ENCODE assay signal across 8 mouse cellular contexts in genomic region chrX:20425839-20426449, GRCm38 (mm10). TPM values are rescaled to one million over a fixed set of nuclear protein-coding genes. Genes with fewer than 3 reads are reported as not detected.
A peak's percentile ranks its signal among the peaks of the same experiment; 100 is the strongest.
DNase-seq lines count a peak whose midpoint lies in the region; ATAC-seq and TF ChIP-seq lines count a peak whose summit lies in the region.

No protein-coding gene starts in this region.

- dilution Hi-C loops in CH12.LX (cut with MboI; ENCODE audit: extremely low pct_ligation_motif_present, extremely low pct_unique_long_range_greater_than_20kb, low sequenced_read_pairs) = no loop called here

- no peak for DNase-seq in CH12.LX (ENCODE audit: extremely low read depth)
- DNase-seq in adrenal gland, postnatal 10 days = peak; percentile 55
- DNase-seq in embryo, embryonic 9.5 days (ENCODE audit: extremely low spot score) = peak; percentile 48
- DNase-seq in lung, postnatal 14 days = peak; percentile 35
- DNase-seq in ovary, postnatal 14 days (ENCODE audit: low spot score) = peak; percentile 19
- peak; percentile 47 for DNase-seq in thymus, postnatal 4 days

- peak overlapping the region; percentile 67 to 81 (median 70) for H3K4me3 ChIP-seq in CH12.LX (replicated peaks in 1 of 3; ENCODE audit: low read depth in 2 of 3, low read length in 2 of 3, poor library complexity in 1 of 3)
- H3K4me3 ChIP-seq in heart, embryonic 13.5 days = peak overlapping the region; percentile 70
- H3K4me3 ChIP-seq in kidney, embryonic 16.5 days (ENCODE audit: low read length) = peak overlapping the region; percentile 65

- H3K27ac ChIP-seq in CH12.LX (ENCODE audit: insufficient read depth, low read depth) = peak overlapping the region; percentile 76
- peak overlapping the region; percentile 90 for H3K27ac ChIP-seq in heart, embryonic 13.5 days (replicated peaks)
- peak overlapping the region; percentile 87 for H3K27ac ChIP-seq in kidney, embryonic 16.5 days (ENCODE audit: low read length)

- H3K27me3 ChIP-seq in CH12.LX (replicated peaks) = no peaks in the 10 kb centered on the region
- H3K27me3 ChIP-seq in heart, embryonic 13.5 days (replicated peaks) = no peaks in the 10 kb centered on the region
- H3K27me3 ChIP-seq in kidney, embryonic 16.5 days (ENCODE audit: insufficient read depth, low read length) = no peaks in the 10 kb centered on the region

- no peak; the same call in 1 of the 2 replicates for TF ChIP-seq RAD21 in CH12.LX (IDR thresholded peaks at IDR 0.05; ENCODE audit: low read depth, low read length)

- peaks cover 7% of the 10 kb centered on the region; the same call in 1 of the 2 replicates for H3K79me2 ChIP-seq in CH12.LX (replicated peaks; ENCODE audit: control insufficient read depth, extremely low read depth, insufficient read depth, poor library complexity, severe bottlenecking)

- H3K36me3 ChIP-seq in CH12.LX (replicated peaks in 1 of 2; ENCODE audit: control insufficient read depth in 1 of 2, insufficient read depth in 1 of 2, low read length in 1 of 2) = peaks cover 4 to 5% of the 10 kb centered on the region in 2 experiments
- H3K36me3 ChIP-seq in heart, embryonic 13.5 days = peaks cover 12% of the 10 kb centered on the region
- no peaks in the 10 kb centered on the region for H3K36me3 ChIP-seq in kidney, embryonic 16.5 days (ENCODE audit: insufficient read depth, low read length)

- ATAC-seq in heart, embryonic 13.5 days (ENCODE audit: extremely low read depth, insufficient number of reproducible peaks, low FRiP score, low TSS enrichment) = peak; percentile 4; the same call in 1 of the 2 replicates
- peak; percentile 28 for ATAC-seq in kidney, embryonic 16.5 days (ENCODE audit: low FRiP score, low TSS enrichment)

- in situ Hi-C loops in CH12.LX (cut with MboI; ENCODE audit: low pct_ligation_motif_present, low pct_unique_long_range_greater_than_20kb, low sequenced_read_pairs) = no loop called here

- 0 out of 2 replicates have a peak overlapping the region, but pooled peaks have one; percentile 65 for H3K4me2 ChIP-seq in CH12.LX (ENCODE audit: insufficient read depth, low read depth, poor library complexity, severe bottlenecking)
- peak overlapping the region; percentile 68 for H3K4me2 ChIP-seq in heart, embryonic 13.5 days
- H3K4me2 ChIP-seq in kidney, embryonic 16.5 days (replicated peaks; ENCODE audit: low read depth, low read length) = peak overlapping the region; percentile 55

- TF ChIP-seq POLR2A in CH12.LX (IDR thresholded peaks at IDR 0.05; ENCODE audit: low read depth, low read length) = no peak

- no peak for TF ChIP-seq EP300 in CH12.LX (IDR thresholded peaks at IDR 0.05; ENCODE audit: low read length)

- no peaks in the 10 kb centered on the region for H3K4me1 ChIP-seq in CH12.LX (ENCODE audit: control insufficient read depth in 1 of 2, insufficient read depth in 2 of 2)
- no peaks in the 10 kb centered on the region for H3K4me1 ChIP-seq in heart, embryonic 13.5 days
- peaks cover 2% of the 10 kb centered on the region; the same call in 1 of the 2 replicates for H3K4me1 ChIP-seq in kidney, embryonic 16.5 days (ENCODE audit: insufficient read depth, low read length)

- H3K9me3 ChIP-seq in CH12.LX (replicated peaks; ENCODE audit: low read length) = no peaks in the 10 kb centered on the region
- H3K9me3 ChIP-seq in heart, embryonic 13.5 days = no peaks in the 10 kb centered on the region
- no peaks in the 10 kb centered on the region for H3K9me3 ChIP-seq in kidney, embryonic 16.5 days (ENCODE audit: low read length)

- 12% methylated on average over 19 of the region's 51 CpGs for WGBS in heart, embryonic 13.5 days
- 22% methylated on average over 40 of the region's 51 CpGs for WGBS in kidney, embryonic 16.5 days

- TF ChIP-seq CTCF in CH12.LX (conservative IDR thresholded peaks at IDR 0.05 in 1 of 2, IDR thresholded peaks at IDR 0.05 in 1 of 2; ENCODE audit: low read depth in 2 of 2, low read length in 2 of 2) = peak in 1 of 2 experiments; percentile 37; a peak in 2 of 4 replicates

- H3K9ac ChIP-seq in CH12.LX (ENCODE audit: insufficient read depth, low read depth) = peak overlapping the region; percentile 69
- peak overlapping the region; percentile 85 for H3K9ac ChIP-seq in heart, embryonic 13.5 days
- peak overlapping the region; percentile 80 for H3K9ac ChIP-seq in kidney, embryonic 16.5 days (replicated peaks; ENCODE audit: low read length)

TF ChIP-seq in CH12.LX, 34 proteins besides CTCF, POLR2A, EP300 and RAD21:
- TF ChIP-seq MYC (IDR thresholded peaks at IDR 0.05; ENCODE audit: low read depth, low read length) (no peak), MEF2A (IDR thresholded peaks at IDR 0.05; ENCODE audit: borderline replicate concordance, low read depth, low read length) (no peak), GABPA (IDR thresholded peaks at IDR 0.05; ENCODE audit: insufficient replicate concordance, low read depth, low read length) (no peak)

RNA-seq across cellular contexts. Expression of gene Jade3, which starts 0.5 kb away (rescaled TPM):
- total RNA-seq in CH12.LX (2012; rRNA removed) = 11.8 and 14.2 TPM in 2 replicates
- 21.1 and 23.3 TPM in 2 replicates for total RNA-seq in CH12.LX (2014; rRNA removed)
- polyA plus RNA-seq in CH12.LX (2012; ENCODE audit: insufficient read length, low read depth) = 9.9 and 10.2 TPM in 2 replicates
- total RNA-seq in adrenal gland, postnatal 10 days (2021) = 1 to 10 TPM; 4.8 to 6.5 TPM
- 4.1 and 4.7 TPM in 2 replicates for polyA plus RNA-seq in heart, embryonic 13.5 days (2015; fragmentation: Nextera tagmentation; extraction: Ambion mirVana)
- 12.5 and 13.5 TPM in 2 replicates for polyA plus RNA-seq in kidney, embryonic 16.5 days (2015; fragmentation: Nextera tagmentation; extraction: Ambion mirVana)
